Mouse (Mus musculus) lung, embryonic 14.5 days (tissue): Measurements from ENCODE around the gene Thbs1. TPM values are rescaled to one million over a fixed set of nuclear protein-coding genes. Genes with fewer than 3 reads are reported as not detected.
A peak's percentile ranks its signal among the peaks of the same experiment; 100 is the strongest.

Source experiments
- ATAC-seq: fragments of 200-750 bp; cut with Nextera tagmentation; 2 replicates; pipeline ENCODE4 v1.8.0; 2017; ENCODE audit warnings: mild to moderate bottlenecking, moderate TSS enrichment, moderate library complexity; ENCODE audit not compliant: insufficient read depth
- DNase-seq: peaks from one replicate; pipeline ENCODE4 v3.0.0-alpha.2; 2015
- H3K27ac ChIP-seq: fragments of 300-500 bp; sonication (generic); 2 replicates; pipeline ENCODE4 v1.5.1; 2014; ENCODE audit warnings: low read depth, mild to moderate bottlenecking, moderate library complexity
- H3K27me3 ChIP-seq: fragments of 300-500 bp; sonication (generic); 2 replicates; pipeline ENCODE4 v1.6.1; 2014; ENCODE audit warnings: low read length, control low read depth; ENCODE audit not compliant: insufficient read depth
- H3K36me3 ChIP-seq: fragments of 300-500 bp; sonication (generic); 2 replicates; pipeline ENCODE4 v1.6.1; 2014; ENCODE audit warnings: control low read depth; ENCODE audit not compliant: insufficient read depth
- H3K4me1 ChIP-seq: fragments of 300-500 bp; sonication (generic); 2 replicates; pipeline ENCODE4 v1.6.1; 2014; ENCODE audit warnings: antibody characterized with exemption, control low read depth; ENCODE audit not compliant: insufficient read depth
- H3K4me2 ChIP-seq: fragments of 300-500 bp; sonication (generic); 2 replicates; pipeline ENCODE4 v1.6.1; 2014; ENCODE audit warnings: mild to moderate bottlenecking
- H3K4me3 ChIP-seq: fragments of 300-500 bp; sonication (generic); 2 replicates; pipeline ENCODE4 v1.5.1; 2014; ENCODE audit warnings: low read depth, low read length
- H3K9ac ChIP-seq: fragments of 300-500 bp; sonication (generic); 2 replicates; pipeline ENCODE4 v1.6.1; 2014
- H3K9me3 ChIP-seq: fragments of 300-500 bp; sonication (generic); 2 replicates; pipeline ENCODE4 v1.6.1; 2016; ENCODE audit warnings: low read depth, low read length, control low read depth
- CTCF ChIP-seq: IDR thresholded peaks from 2 replicates; pipeline ENCODE4 v1.5.1; 2016; ENCODE audit warnings: antibody characterized with exemption, low read depth
- whole genome bisulfite sequencing: fragments of 180-500 bp; shearing (Covaris S2); extraction: QIAGEN DNeasy Blood & Tissue Kit; methylation state at CpG from one replicate; pipeline ENCODE4 v1.1.7; 2014; 5-methylcytosine and 5-hydroxymethylcytosine counted together
- polyA plus RNA-seq: library from polyadenylated mRNA; unstranded; fragments of >200 nt; fragmentation: Nextera tagmentation; extraction: Ambion mirVana; gene quantifications from 2 replicates; pipeline ENCODE4 v1.2.1, GENCODE M21; 2014

Gene Thbs1
- polyA plus RNA-seq, 1 experiment from 2014 or later, result 287 TPM

GRCm38 (mm10) chr2:118079131-118079530, 32.5 kb upstream of the Thbs1 start:
- Histone ChIP-seq H3K9ac (no peak overlapping the region), H3K4me2 (no peak overlapping the region), H3K4me3 (no peak overlapping the region), H3K4me1 (no peaks in the 10 kb centered on the region), H3K9me3 (no peaks in the 10 kb centered on the region), H3K36me3 (no peaks in the 10 kb centered on the region), H3K27me3 (no peaks in the 10 kb centered on the region), H3K27ac (no peak overlapping the region)
- whole genome bisulfite sequencing, result 76% methylated on average over 4 of the region's 4 CpGs
- no peak for TF ChIP-seq CTCF
- DNase-seq, result no peak
- no peak for ATAC-seq

- Histone ChIP-seq H3K9me3 (no peaks in the 10 kb centered on the region), H3K9ac (no peak overlapping the region), H3K27ac (no peak overlapping the region), H3K4me3 (no peak overlapping the region), H3K4me1 (no peaks in the 10 kb centered on the region), H3K4me2 (no peak overlapping the region), H3K27me3 (no peaks in the 10 kb centered on the region), H3K36me3 (no peaks in the 10 kb centered on the region)
- TF ChIP-seq CTCF, result no peak
- ATAC-seq (no peak), DNase-seq (no peak)
- WGBS, result 75% methylated on average over 5 of the region's 5 CpGs
These were observed 30.1 kb upstream of the Thbs1 start for GRCm38 (mm10) chr2:118081581-118081980.

GRCm38 (mm10) chr2:118083652-118084051, 28.0 kb upstream of the Thbs1 start:
- no peak overlapping the region for H3K4me3 ChIP-seq
- H3K27me3 ChIP-seq, result no peaks in the 10 kb centered on the region
- H3K4me2 ChIP-seq, result no peak overlapping the region
- ATAC-seq, result no peak
- no peaks in the 10 kb centered on the region for H3K36me3 ChIP-seq
- peak; percentile 54 for DNase-seq
- TF ChIP-seq CTCF, result no peak
- no peak overlapping the region for H3K9ac ChIP-seq
- no peaks in the 10 kb centered on the region for H3K9me3 ChIP-seq
- no peak overlapping the region for H3K27ac ChIP-seq
- no peaks in the 10 kb centered on the region for H3K4me1 ChIP-seq
- 61% methylated on average over 6 of the region's 6 CpGs for WGBS

GRCm38 (mm10) chr2:118084693-118085092, 27.0 kb upstream of the Thbs1 start:
- no peak for ATAC-seq
- WGBS, result 62% methylated on average over 3 of the region's 3 CpGs

GRCm38 (mm10) chr2:118085647-118086046, 26.0 kb upstream of the Thbs1 start:
- no peak overlapping the region for H3K27ac ChIP-seq
- WGBS, result 90% methylated on average over 2 of the region's 2 CpGs

More at GRCm38 (mm10) chr2:118084693-118085092, 27.0 kb upstream of the Thbs1 start:
- Histone ChIP-seq H3K36me3 (no peaks in the 10 kb centered on the region), H3K9me3 (no peaks in the 10 kb centered on the region), H3K4me3 (no peak overlapping the region), H3K4me2 (no peak overlapping the region), H3K4me1 (no peaks in the 10 kb centered on the region), H3K27ac (no peak overlapping the region), H3K9ac (no peak overlapping the region), H3K27me3 (no peaks in the 10 kb centered on the region)
- DNase-seq, result no peak
- no peak for TF ChIP-seq CTCF

GRCm38 (mm10) chr2:118087044-118087726, 24.5 kb upstream of the Thbs1 start:
- no peaks in the 10 kb centered on the region for H3K4me1 ChIP-seq
- H3K36me3 ChIP-seq, result no peaks in the 10 kb centered on the region
- TF ChIP-seq CTCF, result no peak
- no peaks in the 10 kb centered on the region for H3K27me3 ChIP-seq
- no peaks in the 10 kb centered on the region for H3K9me3 ChIP-seq
- DNase-seq (no peak), ATAC-seq (no peak)
- no peak overlapping the region for H3K4me2 ChIP-seq
- H3K9ac ChIP-seq, result no peak overlapping the region
- WGBS, result 81% methylated on average over 10 of the region's 10 CpGs
- H3K4me3 ChIP-seq, result no peak overlapping the region
- H3K27ac ChIP-seq, result no peak overlapping the region

More at GRCm38 (mm10) chr2:118085647-118086046, 26.0 kb upstream of the Thbs1 start:
- TF ChIP-seq CTCF, result no peak
- DNase-seq (no peak), ATAC-seq (no peak)
- Histone ChIP-seq H3K4me2 (no peak overlapping the region), H3K4me1 (no peaks in the 10 kb centered on the region), H3K36me3 (no peaks in the 10 kb centered on the region), H3K9ac (no peak overlapping the region), H3K4me3 (no peak overlapping the region), H3K27me3 (no peaks in the 10 kb centered on the region), H3K9me3 (no peaks in the 10 kb centered on the region)

GRCm38 (mm10) chr2:118091226-118091625, 20.4 kb upstream of the Thbs1 start:
- H3K9me3 ChIP-seq, result no peaks in the 10 kb centered on the region
- TF ChIP-seq CTCF, result no peak
- no peaks in the 10 kb centered on the region for H3K36me3 ChIP-seq
- no peaks in the 10 kb centered on the region for H3K27me3 ChIP-seq
- H3K4me3 ChIP-seq, result no peak overlapping the region
- no peak overlapping the region for H3K9ac ChIP-seq
- no peak overlapping the region for H3K4me2 ChIP-seq
- no peaks in the 10 kb centered on the region for H3K4me1 ChIP-seq
- H3K27ac ChIP-seq, result no peak overlapping the region
- WGBS, result 85% methylated on average over 5 of the region's 5 CpGs
- ATAC-seq (no peak), DNase-seq (no peak)
